Mouse (Mus musculus): Measurements from ENCODE around the gene Nmd3. TPM values are rescaled to one million over a fixed set of nuclear protein-coding genes. Genes with fewer than 3 reads are reported as not detected.

Nmd3 gene
- 10 to 100 TPM; 31.9 to 33.8 TPM for total RNA-seq (2021)
- long read RNA-seq, experiment 1, full-length matches to known transcripts, result 17 of 25 reads
- long read RNA-seq, experiment 1, partial matches to known transcripts, result 7 of 25 reads
- long read RNA-seq, experiment 1, other reads (novel, unspliced or antisense), result 1 of 25 reads
- long read RNA-seq, experiment 2, full-length matches to known transcripts, result 18 of 22 reads
- long read RNA-seq, experiment 2, partial matches to known transcripts, result 3 of 22 reads
- long read RNA-seq, experiment 2, other reads (novel, unspliced or antisense), result 1 of 22 reads

DNA sequence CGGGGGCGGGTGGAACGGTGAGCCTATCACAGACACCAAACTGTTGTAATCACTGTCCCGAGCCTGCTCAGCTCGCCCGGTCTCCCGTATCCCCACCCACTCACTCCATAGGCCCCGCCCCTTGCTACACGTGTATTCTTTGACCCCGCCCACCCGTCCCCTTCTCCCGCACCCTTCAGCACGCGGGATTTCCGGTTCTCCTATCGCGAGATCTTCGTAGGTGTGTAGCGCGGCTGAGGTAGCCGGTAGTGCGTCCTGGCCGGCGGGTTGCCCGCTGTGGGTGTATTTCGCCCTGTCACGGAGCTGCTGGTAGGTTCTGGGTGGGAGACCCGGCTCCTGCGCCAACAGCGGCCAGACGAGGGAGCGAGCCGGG is at the start of gene Nmd3:
Gene Nmd3, plus strand, starts transcription at position 172 of the 373 bp plus-strand sequence.
- peak within 1 kb of the TSS; percentile 90 for H3K27ac ChIP-seq
- DNase-seq, result peak; percentile 95
- no peak for TF ChIP-seq CTCF (IDR thresholded peaks at IDR 0.05)
- intact Hi-C loops (cut with DNase I), result loop anchor here (5.0 to 10.0 kb wide), 2 partner anchors 127 to 594 kb away; partner anchors contain the start of genes B3galnt1 and Kpna4
- peak within 1 kb of the TSS; percentile 82 for H3K4me3 ChIP-seq

DNA sequence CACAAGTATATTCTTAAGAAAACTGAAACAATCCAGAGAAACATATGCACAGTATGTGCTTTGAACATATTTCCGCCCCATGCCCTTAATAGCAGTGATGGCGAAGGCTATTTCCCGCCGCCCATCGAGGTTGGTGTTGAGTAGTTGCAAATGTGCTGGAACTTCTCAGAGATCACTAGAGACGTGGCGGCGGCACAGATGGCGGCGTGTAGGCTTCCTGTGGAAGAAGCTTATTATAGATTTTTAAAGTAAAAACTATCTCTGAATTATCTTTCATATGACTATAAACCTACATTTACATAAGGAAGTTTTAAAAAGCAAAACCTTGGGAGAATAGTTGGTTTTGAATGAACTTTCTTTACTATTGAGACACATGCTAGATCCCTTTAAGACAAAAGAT is 48.4 kb upstream of the Nmd3 start:
- intact Hi-C loops (cut with DNase I), result no loop called here
- no peak overlapping the region for H3K27ac ChIP-seq

DNA sequence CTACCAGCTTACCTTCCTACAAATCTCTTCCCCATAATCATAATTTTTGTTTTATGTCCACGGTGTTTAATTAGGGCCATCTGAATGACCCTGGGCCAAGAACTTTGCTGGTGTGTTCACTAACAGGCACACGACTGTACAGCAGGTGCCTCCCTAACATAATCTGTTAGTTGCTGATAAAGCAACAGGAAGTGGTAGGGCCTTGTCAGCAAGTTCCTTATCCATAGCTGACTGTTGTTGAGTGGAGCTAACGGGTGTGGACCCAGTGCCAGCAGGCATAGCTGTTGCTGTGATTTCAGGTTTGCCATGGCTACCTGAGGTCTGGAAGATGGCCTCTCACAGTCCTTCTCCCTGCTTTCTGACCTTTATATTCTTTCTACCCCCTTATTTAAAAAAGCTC is 47.6 kb upstream of the Nmd3 start:
- DNase-seq, result no peak
- intact Hi-C loops (cut with DNase I), result no loop called here
- no peak overlapping the region for H3K4me3 ChIP-seq
- H3K27ac ChIP-seq, result no peak overlapping the region
- TF ChIP-seq CTCF (IDR thresholded peaks at IDR 0.05), result no peak

More for the DNA sequence above, 48.4 kb upstream of the Nmd3 start:
- H3K4me3 ChIP-seq, result no peak overlapping the region
- DNase-seq, result no peak
- no peak for TF ChIP-seq CTCF (IDR thresholded peaks at IDR 0.05)

DNA sequence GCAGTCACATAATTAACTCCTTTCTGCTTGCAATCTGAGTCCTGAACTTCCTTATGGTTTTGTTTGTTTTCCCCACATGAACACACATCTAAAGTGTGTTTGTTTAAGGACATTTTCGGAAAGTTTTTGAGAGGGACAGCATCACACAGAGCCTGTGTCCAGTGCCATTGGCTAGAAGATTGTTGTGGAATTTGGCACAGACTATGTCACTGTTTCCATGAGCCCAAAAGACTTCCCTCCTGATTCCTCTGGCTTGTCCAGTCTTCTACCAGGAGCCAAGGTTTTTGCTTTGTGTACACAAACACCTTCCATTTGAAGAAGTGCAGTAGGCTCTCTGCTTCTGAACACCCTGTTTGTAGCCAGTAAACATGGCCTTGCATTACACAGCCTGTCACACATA is 32.0 kb upstream of the Nmd3 start:
- no peak for DNase-seq
- intact Hi-C loops (cut with DNase I), result no loop called here
- no peak for TF ChIP-seq CTCF (IDR thresholded peaks at IDR 0.05)
- Histone ChIP-seq H3K4me3 (no peak overlapping the region), H3K27ac (no peak overlapping the region)

GRCm38 (mm10) chr3:69690939-69691338 is 30.8 kb upstream of the Nmd3 start:
- no peak for TF ChIP-seq CTCF (IDR thresholded peaks at IDR 0.05)
- DNase-seq, result no peak
- intact Hi-C loops (cut with DNase I), result no loop called here
- Histone ChIP-seq H3K4me3 (no peak overlapping the region), H3K27ac (no peak overlapping the region)

DNA sequence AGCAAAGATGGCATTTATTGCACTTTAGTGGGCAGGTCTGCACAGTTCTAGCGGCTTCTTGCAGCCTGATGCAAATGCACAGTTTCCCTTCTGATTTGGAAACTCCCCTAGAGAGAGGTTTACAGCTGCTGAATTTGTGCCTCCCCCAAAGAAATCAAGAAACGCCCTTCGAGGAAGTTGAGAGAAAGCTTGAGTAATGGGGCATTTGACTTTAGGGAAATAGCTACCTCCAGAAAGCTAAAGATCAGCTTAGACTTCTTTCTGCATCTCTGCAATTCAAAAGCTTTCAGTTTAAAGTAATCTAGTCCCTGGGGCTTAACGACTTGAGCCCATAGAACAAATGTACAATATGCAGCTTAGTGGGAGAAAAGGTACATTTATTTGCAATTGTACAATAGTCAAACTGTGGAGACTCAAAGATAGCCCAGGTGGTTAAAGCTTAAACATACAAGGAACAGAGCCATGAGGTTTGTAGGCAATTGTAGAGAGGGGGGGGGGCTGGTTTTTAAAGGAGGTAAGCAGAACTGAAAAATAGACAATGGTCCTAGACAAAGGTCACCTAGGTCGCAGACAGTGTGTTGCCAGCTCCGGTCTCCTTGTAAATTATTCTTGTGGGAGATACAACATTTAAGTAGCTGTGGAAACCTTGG is 21.8 kb upstream of the Nmd3 start:
- TF ChIP-seq CTCF (IDR thresholded peaks at IDR 0.05), result no peak
- no peak for DNase-seq
- intact Hi-C loops (cut with DNase I), result loop anchor here (5.0 kb wide), 2 partner anchors 98 to 208 kb away; no protein-coding TSS in a partner anchor
- no peak overlapping the region for H3K4me3 ChIP-seq
- H3K27ac ChIP-seq, result peak overlapping the region; percentile 28; the same call in 1 of the 2 replicates

DNA sequence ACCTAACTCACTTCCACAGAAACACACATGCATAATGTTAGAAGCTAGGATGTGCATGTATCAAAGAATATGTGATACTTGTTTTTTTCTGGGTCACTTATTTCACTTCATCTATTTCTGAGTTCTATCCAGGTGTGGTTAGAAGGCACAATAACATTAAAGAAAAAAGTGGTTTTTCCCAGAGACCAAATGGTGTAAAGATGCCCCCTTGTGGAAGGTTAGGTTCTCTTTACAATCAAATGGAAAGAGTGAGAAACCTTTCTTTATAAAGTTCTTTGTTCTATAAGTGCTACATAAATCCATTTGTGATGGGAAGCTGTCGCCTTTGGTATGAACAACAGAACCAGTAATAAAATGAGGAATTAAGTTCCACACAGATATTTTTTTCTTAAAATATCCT is 19.9 kb upstream of the Nmd3 start:
- peak; percentile 69 for TF ChIP-seq CTCF (IDR thresholded peaks at IDR 0.05)
- intact Hi-C loops (cut with DNase I), result loop anchor here (1.0 to 5.0 kb wide), 3 partner anchors 100 to 463 kb away; no protein-coding TSS in a partner anchor
- no peak for DNase-seq

DNA sequence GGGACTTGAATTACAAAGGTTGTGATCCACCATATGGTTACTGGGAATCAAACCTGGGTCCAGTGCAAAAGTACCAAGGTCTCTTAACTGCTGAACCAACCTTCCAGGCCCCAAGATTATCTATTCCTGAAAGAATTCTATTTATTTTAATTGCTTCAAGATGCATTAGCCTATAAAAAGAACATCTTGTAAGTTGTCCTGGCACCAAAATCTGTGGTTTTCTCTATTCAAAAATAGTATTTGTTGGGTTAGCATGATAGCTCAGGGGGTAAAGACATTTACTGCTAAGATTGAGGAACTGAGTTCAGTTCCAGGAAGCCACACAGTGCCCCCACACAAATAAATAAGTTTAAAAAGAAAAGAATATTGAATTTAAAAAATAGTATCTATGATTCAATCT is 19.4 kb upstream of the Nmd3 start:
- intact Hi-C loops (cut with DNase I), result loop anchor here (1.0 to 5.0 kb wide), 3 partner anchors 100 to 463 kb away; no protein-coding TSS in a partner anchor
- Histone ChIP-seq H3K27ac (no peak overlapping the region), H3K4me3 (no peak overlapping the region)
- no peak for TF ChIP-seq CTCF (IDR thresholded peaks at IDR 0.05)
- DNase-seq, result no peak

More for the DNA sequence above, 19.9 kb upstream of the Nmd3 start:
- H3K4me3 ChIP-seq, result no peak overlapping the region
- H3K27ac ChIP-seq, result no peak overlapping the region

- DNase-seq, result no peak
- no peak for TF ChIP-seq CTCF (IDR thresholded peaks at IDR 0.05)
- Histone ChIP-seq H3K4me3 (no peak overlapping the region), H3K27ac (no peak overlapping the region)
- intact Hi-C loops (cut with DNase I), result no loop called here
Observed at GRCm38 (mm10) chr3:69709043-69709929, 12.5 kb upstream of the Nmd3 start.

- TF ChIP-seq CTCF (IDR thresholded peaks at IDR 0.05), result no peak
- DNase-seq, result peak; percentile 22
- Histone ChIP-seq H3K27ac (no peak overlapping the region), H3K4me3 (no peak overlapping the region)
- intact Hi-C loops (cut with DNase I), result no loop called here
Observed at GRCm38 (mm10) chr3:69711907-69712600, 9.7 kb upstream of the Nmd3 start.

GRCm38 (mm10) chr3:69717476-69717875 is 4.3 kb upstream of the Nmd3 start:
- no peak for TF ChIP-seq CTCF (IDR thresholded peaks at IDR 0.05)
- intact Hi-C loops (cut with DNase I), result no loop called here
- DNase-seq, result no peak
- no peak overlapping the region for H3K4me3 ChIP-seq
- H3K27ac ChIP-seq, result no peak overlapping the region
